Mouse (Mus musculus) lung, postnatal 36 days (tissue): ENCODE measurements around the gene Syne2.
"Not testable (repeated sequence)": the region's sequence is repeated elsewhere in the genome, so short reads cannot be mapped to it uniquely, and the experiment has no call there.

Experiments used
- DNase-seq: peaks from one replicate; pipeline ENCODE4 v3.0.0; 2022; ENCODE audit warnings: mixed read lengths

The Syne2 gene

GRCm38 (mm10) chr12:76111046-76111445 lies 293.1 kb downstream of the Syne2 start:
- DNase-seq = no peak

- no peak for DNase-seq
Observed at GRCm38 (mm10) chr12:76116577-76116976, 298.6 kb downstream of the Syne2 start.

- DNase-seq = peak; percentile 46
Observed at GRCm38 (mm10) chr12:76117632-76118153, 299.8 kb downstream of the Syne2 start.

GRCm38 (mm10) chr12:76123223-76123622 lies 305.3 kb downstream of the Syne2 start:
- no peak for DNase-seq

- DNase-seq = no peak
Observed at GRCm38 (mm10) chr12:76128306-76128705, 310.4 kb downstream of the Syne2 start.

GRCm38 (mm10) chr12:76128831-76129230 lies 310.9 kb downstream of the Syne2 start:
- DNase-seq = peak; percentile 39

- DNase-seq = peak; percentile 62
Observed at GRCm38 (mm10) chr12:76130281-76130680, 312.3 kb downstream of the Syne2 start.

GRCm38 (mm10) chr12:76130891-76131290 lies 313.0 kb downstream of the Syne2 start:
- DNase-seq = no peak

GRCm38 (mm10) chr12:76132591-76132990 lies 314.7 kb downstream of the Syne2 start:
- peak; percentile 61 for DNase-seq

GRCm38 (mm10) chr12:76133081-76133480 lies 315.1 kb downstream of the Syne2 start:
- DNase-seq = not testable (repeated sequence)

- DNase-seq = no peak
Observed at GRCm38 (mm10) chr12:76136701-76137100, 318.8 kb downstream of the Syne2 start.

- not testable (repeated sequence) for DNase-seq
Observed at GRCm38 (mm10) chr12:76152389-76152788, 334.5 kb downstream of the Syne2 start.
